Mouse (Mus musculus): Measurements from ENCODE around the gene Upk3b. TPM values are rescaled to one million over a fixed set of nuclear protein-coding genes. Genes with fewer than 3 reads are reported as not detected.
A peak's percentile ranks its signal among the peaks of the same experiment; 100 is the strongest.

Upk3b gene
- polyA plus RNA-seq, 1 experiment from 2014 or later = 4.7 TPM

DNA sequence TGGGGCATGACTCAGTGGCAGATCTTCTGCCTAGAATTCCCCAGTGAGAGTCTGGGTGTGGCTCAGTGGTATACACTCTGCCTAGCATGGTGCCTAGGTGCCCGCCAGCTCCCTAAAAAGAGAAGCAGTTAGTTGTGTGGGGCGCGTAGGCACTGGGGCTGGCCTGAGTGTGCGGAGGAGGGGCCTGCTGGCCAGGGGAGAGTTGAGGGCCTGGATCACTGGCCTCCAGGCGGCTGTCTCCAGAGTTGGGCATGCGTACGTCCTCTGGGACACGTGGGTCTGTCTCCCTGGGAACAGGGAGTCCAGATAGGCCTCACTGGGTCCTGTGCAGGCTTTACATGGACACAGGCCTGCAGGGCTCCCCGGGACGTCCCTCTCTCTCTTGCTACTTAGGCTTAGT lies 23.4 kb upstream of the Upk3b start:
- no peak for DNase-seq
- Histone ChIP-seq H3K4me3 (ENCODE audit: low read depth, low read length) (no peak overlapping the region), H3K9me3 (ENCODE audit: low read length) (no peaks in the 10 kb centered on the region), H3K4me1 (ENCODE audit: insufficient read depth) (peaks cover 8% of the 10 kb centered on the region), H3K36me3 (replicated peaks; ENCODE audit: insufficient read depth, low read length) (peaks cover 18% of the 10 kb centered on the region), H3K9ac (replicated peaks) (no peak overlapping the region), H3K27ac (ENCODE audit: low read depth) (no peak overlapping the region), H3K4me2 (ENCODE audit: low read depth, low read length) (no peak overlapping the region), H3K27me3 (ENCODE audit: insufficient read depth, low read length) (no peaks in the 10 kb centered on the region)
- no peak for ATAC-seq
- 86% methylated on average over 10 of the region's 10 CpGs for WGBS (ENCODE audit: insufficient replicate concordance)
- TF ChIP-seq CTCF (IDR thresholded peaks at IDR 0.05; ENCODE audit: low read depth) (no peak), EP300 (IDR thresholded peaks at IDR 0.05; ENCODE audit: low read depth) (no peak)

DNA sequence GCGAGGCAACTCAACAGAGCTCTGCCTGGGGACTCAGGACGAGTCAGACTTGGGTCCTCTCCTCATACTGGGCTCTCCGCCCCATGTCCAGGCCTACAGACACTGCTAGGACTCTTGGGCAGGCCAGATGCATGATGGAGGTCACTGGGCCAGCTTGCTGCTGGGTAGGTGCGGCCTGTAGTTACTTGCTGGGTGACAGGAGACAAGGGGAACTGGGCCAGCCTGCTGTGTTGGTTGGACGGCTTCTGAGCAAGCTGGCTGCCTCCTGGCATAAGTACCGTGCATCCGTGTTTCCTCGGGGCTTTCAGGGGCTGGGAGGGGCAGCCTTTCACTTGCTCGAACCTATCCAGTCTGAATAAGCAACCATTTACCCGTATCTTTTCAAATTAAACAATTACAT lies 22.7 kb upstream of the Upk3b start:
- Histone ChIP-seq H3K4me1 (ENCODE audit: insufficient read depth) (peaks cover 10% of the 10 kb centered on the region), H3K9ac (replicated peaks) (no peak overlapping the region), H3K4me2 (ENCODE audit: low read depth, low read length) (no peak overlapping the region), H3K27ac (ENCODE audit: low read depth) (no peak overlapping the region), H3K4me3 (ENCODE audit: low read depth, low read length) (no peak overlapping the region), H3K9me3 (ENCODE audit: low read length) (no peaks in the 10 kb centered on the region), H3K36me3 (replicated peaks; ENCODE audit: insufficient read depth, low read length) (peaks cover 15% of the 10 kb centered on the region), H3K27me3 (ENCODE audit: insufficient read depth, low read length) (no peaks in the 10 kb centered on the region)
- no peak for TF ChIP-seq EP300 (IDR thresholded peaks at IDR 0.05; ENCODE audit: low read depth)
- TF ChIP-seq CTCF (IDR thresholded peaks at IDR 0.05; ENCODE audit: low read depth) = no peak
- 76% methylated on average over 10 of the region's 10 CpGs for WGBS (ENCODE audit: insufficient replicate concordance)
- DNase-seq (no peak), ATAC-seq (no peak)

DNA sequence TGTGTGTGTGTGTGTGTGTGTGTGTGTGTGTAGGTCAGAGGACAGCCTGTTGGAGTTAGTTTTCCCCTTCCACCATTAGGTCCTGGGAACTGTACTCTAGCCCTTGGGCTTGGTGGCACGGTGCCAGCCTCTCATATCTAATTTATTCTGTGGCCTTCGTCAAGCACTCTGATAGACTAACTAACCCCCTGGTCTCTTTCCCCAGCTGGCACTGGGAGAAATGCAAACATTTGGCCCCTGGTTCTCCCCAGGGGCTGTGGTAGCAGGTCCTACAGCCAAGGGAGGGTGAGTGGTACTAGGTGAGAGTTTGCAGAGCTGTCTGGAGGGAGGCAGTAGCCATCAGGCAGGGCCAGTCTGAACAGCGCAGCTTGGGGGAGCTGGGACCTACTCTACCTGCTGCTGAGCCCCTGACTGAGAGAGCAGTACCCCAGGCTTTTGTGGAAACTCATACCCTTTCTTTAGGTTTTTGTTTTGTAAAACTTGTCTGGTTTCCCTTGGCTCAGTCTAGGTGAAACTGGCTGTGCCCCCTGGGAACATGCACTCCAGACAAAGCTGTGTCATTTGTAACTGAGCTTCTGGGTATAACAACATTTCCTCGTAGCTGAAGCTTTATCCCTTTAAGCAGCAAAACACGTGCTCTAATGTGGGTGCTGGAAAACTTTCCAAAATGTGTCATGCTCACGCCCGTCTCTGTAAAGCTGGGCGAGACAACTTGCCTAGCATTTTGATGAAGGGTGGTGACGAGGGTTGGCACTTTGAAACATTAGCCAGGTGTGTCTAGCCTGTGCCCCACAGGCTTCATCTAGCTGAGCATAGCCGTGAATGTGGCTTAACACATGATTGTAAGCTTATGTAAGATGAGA lies 22.1 kb upstream of the Upk3b start:
- peaks cover 10% of the 10 kb centered on the region for H3K4me1 ChIP-seq (ENCODE audit: insufficient read depth)
- peaks cover 12% of the 10 kb centered on the region for H3K36me3 ChIP-seq (replicated peaks; ENCODE audit: insufficient read depth, low read length)
- H3K4me3 ChIP-seq (ENCODE audit: low read depth, low read length) = no peak overlapping the region
- no peak overlapping the region for H3K4me2 ChIP-seq (ENCODE audit: low read depth, low read length)
- H3K27ac ChIP-seq (ENCODE audit: low read depth) = no peak overlapping the region
- H3K9ac ChIP-seq (replicated peaks) = no peak overlapping the region
- WGBS (ENCODE audit: insufficient replicate concordance) = 73% methylated on average over 10 of the region's 10 CpGs
- no peaks in the 10 kb centered on the region for H3K9me3 ChIP-seq (ENCODE audit: low read length)
- no peak for DNase-seq
- ATAC-seq = no peak
- no peaks in the 10 kb centered on the region for H3K27me3 ChIP-seq (ENCODE audit: insufficient read depth, low read length)
- TF ChIP-seq CTCF (IDR thresholded peaks at IDR 0.05; ENCODE audit: low read depth) (no peak), EP300 (IDR thresholded peaks at IDR 0.05; ENCODE audit: low read depth) (no peak)

GRCm38 (mm10) chr5:136017262-136017661 lies 21.0 kb upstream of the Upk3b start:
- Histone ChIP-seq H3K4me3 (ENCODE audit: low read depth, low read length) (no peak overlapping the region), H3K9ac (replicated peaks) (no peak overlapping the region), H3K4me2 (ENCODE audit: low read depth, low read length) (no peak overlapping the region), H3K36me3 (replicated peaks; ENCODE audit: insufficient read depth, low read length) (peaks cover 3% of the 10 kb centered on the region; the same call in 1 of the 2 replicates), H3K27ac (ENCODE audit: low read depth) (no peak overlapping the region), H3K4me1 (ENCODE audit: insufficient read depth) (peaks cover 10% of the 10 kb centered on the region), H3K9me3 (ENCODE audit: low read length) (no peaks in the 10 kb centered on the region), H3K27me3 (ENCODE audit: insufficient read depth, low read length) (no peaks in the 10 kb centered on the region)
- DNase-seq (no peak), ATAC-seq (no peak)
- TF ChIP-seq CTCF (IDR thresholded peaks at IDR 0.05; ENCODE audit: low read depth) (no peak), EP300 (IDR thresholded peaks at IDR 0.05; ENCODE audit: low read depth) (no peak)
- 63% methylated on average over 6 of the region's 6 CpGs for WGBS (ENCODE audit: insufficient replicate concordance)

- no peak for TF ChIP-seq CTCF (IDR thresholded peaks at IDR 0.05; ENCODE audit: low read depth)
- TF ChIP-seq EP300 (IDR thresholded peaks at IDR 0.05; ENCODE audit: low read depth) = no peak
- no peak overlapping the region for H3K9ac ChIP-seq (replicated peaks)
- no peak for ATAC-seq
- no peak overlapping the region for H3K27ac ChIP-seq (ENCODE audit: low read depth)
- no peaks in the 10 kb centered on the region for H3K9me3 ChIP-seq (ENCODE audit: low read length)
- no peak overlapping the region for H3K4me2 ChIP-seq (ENCODE audit: low read depth, low read length)
- H3K4me3 ChIP-seq (ENCODE audit: low read depth, low read length) = no peak overlapping the region
- H3K4me1 ChIP-seq (ENCODE audit: insufficient read depth) = peaks cover 10% of the 10 kb centered on the region
- no peaks in the 10 kb centered on the region for H3K27me3 ChIP-seq (ENCODE audit: insufficient read depth, low read length)
- no peak for DNase-seq
- no peaks in the 10 kb centered on the region for H3K36me3 ChIP-seq (replicated peaks; ENCODE audit: insufficient read depth, low read length)
- 65% methylated on average over 2 of the region's 2 CpGs for WGBS (ENCODE audit: insufficient replicate concordance)
Observed at GRCm38 (mm10) chr5:136018726-136019125, 19.6 kb upstream of the Upk3b start.

DNA sequence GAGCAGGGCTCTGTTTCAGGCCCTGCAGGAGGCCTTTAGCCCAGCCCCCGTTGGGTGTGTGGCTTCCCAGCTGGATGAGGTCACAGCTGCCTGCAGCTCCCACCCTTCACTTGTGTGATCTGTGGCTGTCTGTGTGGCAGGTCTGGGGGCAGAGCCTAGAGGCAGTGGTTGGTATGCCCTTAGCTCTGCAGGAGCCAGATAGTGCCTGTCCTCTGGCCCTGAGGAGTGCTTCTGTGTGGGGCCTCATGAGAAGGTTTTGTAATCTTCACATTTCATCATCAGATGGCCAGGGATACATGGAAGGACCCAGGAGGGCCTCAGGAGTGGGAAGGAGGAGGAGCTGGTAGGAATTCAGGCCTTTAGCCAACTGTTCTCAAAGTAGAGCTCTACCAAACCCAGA lies 18.4 kb upstream of the Upk3b start:
- WGBS (ENCODE audit: insufficient replicate concordance) = 35% methylated on average over 1 of the region's 1 CpGs
- DNase-seq (no peak), ATAC-seq (peak; percentile 44)

More for the DNA sequence above, 18.4 kb upstream of the Upk3b start:
- H3K27ac ChIP-seq (ENCODE audit: low read depth) = no peak overlapping the region
- no peak overlapping the region for H3K9ac ChIP-seq (replicated peaks)
- peaks cover 10% of the 10 kb centered on the region for H3K4me1 ChIP-seq (ENCODE audit: insufficient read depth)
- no peaks in the 10 kb centered on the region for H3K36me3 ChIP-seq (replicated peaks; ENCODE audit: insufficient read depth, low read length)
- no peak overlapping the region for H3K4me2 ChIP-seq (ENCODE audit: low read depth, low read length)
- no peak for TF ChIP-seq EP300 (IDR thresholded peaks at IDR 0.05; ENCODE audit: low read depth)
- TF ChIP-seq CTCF (IDR thresholded peaks at IDR 0.05; ENCODE audit: low read depth) = no peak
- no peaks in the 10 kb centered on the region for H3K9me3 ChIP-seq (ENCODE audit: low read length)
- H3K27me3 ChIP-seq (ENCODE audit: insufficient read depth, low read length) = no peaks in the 10 kb centered on the region
- no peak overlapping the region for H3K4me3 ChIP-seq (ENCODE audit: low read depth, low read length)
